Mouse (Mus musculus) retina, postnatal 1 day (tissue): ENCODE results near the gene Kcnk16.
"Not testable (repeated sequence)": the region's sequence is repeated elsewhere in the genome, so short reads cannot be mapped to it uniquely, and the experiment has no call there.

ENCODE experiments used
- DNase-seq: peaks from one replicate; pipeline ENCODE4 v3.0.0-alpha.2; 2012

Kcnk16 gene

DNA sequence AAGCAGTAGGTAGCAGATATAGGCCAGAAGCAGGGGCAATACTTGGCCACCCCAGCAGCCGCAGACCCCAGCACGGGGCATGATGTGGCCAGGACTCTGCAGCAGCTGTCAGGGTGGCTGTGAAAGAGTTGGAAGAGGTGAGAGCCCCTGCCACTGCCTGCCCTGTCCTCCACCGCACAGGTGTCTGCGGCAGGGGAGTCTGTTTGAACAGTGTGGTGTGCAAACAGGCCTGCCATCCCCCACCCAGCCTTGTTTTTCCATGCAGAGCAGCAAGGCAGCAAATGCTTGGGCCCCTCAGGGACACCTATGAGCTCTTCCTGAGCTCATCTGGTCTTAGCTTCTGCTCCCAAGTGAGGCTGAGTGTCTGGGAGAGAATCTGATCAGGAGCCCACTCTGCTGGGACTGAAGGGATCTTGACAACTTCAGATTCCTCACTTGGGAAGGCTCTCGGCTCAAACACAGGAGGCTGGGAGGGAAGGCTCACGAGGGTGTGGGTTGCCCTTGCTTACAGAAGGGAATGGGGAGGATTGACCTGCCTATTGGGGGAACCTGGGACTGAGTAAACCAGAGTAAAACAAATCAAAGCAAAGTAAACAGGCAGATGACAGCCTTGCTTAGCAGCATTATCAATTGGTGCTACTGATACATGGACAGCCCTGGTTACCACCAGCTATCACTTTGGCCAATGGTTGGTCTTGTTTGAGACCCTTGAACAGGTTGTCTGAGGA, at the start of gene Kcnk16:
TSS of gene Kcnk16 (minus strand) at position 118 of the 728 bp plus-strand sequence.
- DNase-seq: no peak

DNA sequence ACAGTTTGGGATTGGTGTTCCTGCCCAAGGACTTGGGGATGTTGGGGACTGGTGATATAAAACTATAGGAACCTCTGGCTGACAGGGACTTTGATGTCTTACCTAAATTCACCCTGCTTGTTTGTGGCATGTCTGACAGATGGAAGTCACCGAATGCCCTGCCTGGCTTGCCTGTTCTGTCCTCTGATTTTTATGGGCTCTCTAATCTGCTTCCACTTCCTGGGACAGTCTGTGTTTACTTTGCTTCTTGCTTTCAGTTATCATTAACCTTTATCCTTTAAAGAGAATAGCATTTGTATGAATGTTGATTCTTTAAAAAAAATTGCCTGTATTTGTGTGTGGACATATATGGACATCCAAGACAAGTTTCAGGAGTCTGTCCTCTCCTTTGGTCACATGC, 46.1 kb upstream of the Kcnk16 start:
- no peak for DNase-seq

DNA sequence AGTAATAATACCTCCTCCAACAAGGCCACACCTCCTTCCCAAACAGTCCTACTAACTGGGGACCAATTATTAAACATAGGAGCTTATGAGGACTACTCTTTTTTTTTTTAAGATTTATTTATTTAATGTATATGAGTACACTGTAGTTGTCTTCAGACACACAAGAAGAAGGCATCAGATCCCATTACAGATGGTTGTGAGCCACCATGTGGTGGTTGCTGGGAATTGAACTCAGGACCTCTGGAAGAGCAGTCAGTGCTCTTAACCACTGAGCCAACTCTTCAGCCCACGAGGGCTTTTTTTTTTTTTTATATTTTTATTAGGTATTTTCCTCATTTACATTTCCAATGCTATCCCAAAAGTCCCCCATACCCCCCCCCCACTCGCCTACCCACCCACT, 36.1 kb upstream of the Kcnk16 start:
- not testable (repeated sequence) for DNase-seq

DNA sequence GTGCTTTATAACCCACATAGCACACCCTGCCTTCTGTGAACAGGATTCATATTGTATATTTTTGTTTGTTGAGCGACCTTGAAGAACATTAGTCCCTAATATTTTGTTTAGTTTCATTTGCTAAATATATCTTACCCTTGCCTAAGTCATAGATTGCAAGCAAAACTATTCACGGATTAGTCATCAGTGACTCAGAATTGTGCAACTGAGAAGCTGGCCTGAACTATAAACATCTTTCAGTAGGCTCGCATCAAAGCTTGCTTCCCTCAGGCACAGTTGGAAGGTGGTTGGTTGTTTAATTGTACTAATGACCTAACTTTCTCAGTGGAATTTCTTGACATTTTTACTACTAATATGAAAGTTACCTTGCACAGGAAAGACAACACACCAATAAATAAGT, 29.1 kb upstream of the Kcnk16 start:
- no peak for DNase-seq

DNA sequence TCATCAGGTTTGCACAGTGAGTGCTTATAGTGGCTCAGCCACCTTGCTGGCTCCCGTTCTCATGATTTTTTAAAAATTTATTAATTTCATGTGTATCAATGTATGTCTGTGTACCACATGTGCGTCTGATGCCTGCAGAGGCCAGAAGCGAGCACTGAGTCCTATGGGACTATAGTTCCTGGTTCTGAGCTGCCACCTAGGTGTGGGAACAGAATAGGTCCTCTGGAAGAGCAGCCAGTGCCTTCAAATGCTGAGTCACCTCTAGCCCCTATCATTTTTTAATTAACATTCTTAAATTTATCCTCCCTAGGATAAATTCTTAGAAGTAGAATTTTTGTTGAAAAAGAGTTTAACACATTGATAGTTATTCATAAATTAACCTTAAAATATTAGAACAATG, 28.6 kb upstream of the Kcnk16 start:
- DNase-seq: no peak

DNA sequence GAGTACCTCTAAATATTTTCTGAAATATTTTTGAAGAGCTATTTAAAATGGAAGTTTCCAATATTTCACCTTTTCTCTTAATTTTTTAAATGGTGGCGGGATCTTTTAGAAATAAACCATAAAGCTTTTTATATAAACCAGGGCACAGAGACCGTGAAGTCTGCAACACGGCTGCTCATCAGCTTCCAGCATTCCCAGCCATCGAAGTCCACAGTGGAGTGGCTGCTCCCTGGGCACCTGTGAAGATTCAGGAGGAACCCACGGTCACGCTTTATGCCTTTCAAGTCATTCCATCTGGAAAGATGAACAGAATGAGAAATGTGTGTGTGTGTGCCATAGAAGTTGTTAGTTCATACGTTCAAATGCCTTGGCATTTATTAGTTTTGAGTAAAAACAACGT, 25.9 kb upstream of the Kcnk16 start:
- DNase-seq: no peak

DNA sequence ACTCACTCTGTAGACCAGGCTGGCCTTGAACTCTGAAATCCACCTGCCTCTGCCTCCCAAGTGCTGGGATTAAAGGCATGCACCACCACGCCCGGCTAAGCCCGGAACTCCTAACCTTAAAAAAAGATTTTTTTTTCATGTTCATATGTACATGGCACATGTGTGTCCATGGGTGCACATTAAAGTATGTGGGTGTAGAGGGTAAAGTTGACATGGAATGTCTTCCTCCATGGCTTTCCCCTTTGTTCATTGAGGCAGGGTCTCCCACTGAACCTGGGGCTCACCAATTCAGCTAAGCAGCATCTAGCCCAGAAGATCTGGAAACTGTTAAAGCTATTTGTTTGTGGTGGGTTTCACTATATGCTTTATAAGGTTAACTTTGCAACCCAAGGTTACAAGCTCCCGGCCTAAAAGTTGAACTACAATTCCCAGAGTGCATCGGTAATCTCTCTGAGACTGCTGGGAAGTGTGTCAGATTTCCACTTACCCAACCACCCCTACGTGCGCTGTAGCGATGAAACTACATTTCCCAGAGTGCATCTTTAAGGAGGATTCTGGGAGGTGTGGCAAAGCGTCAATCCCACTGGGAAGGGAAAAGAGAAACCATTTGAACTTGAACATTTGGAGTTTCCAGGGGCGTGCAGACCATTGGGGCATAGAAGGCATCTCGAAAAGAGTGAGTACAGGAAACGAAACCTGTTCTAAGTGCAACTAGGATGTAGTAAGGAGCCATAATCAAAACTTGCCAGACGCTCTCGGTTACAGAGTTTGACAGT, 25.3 kb upstream of the Kcnk16 start, which contains the start of gene Nudt13:
TSS of gene Nudt13 (plus strand) at position 581 of the 776 bp plus-strand sequence.
- peak; percentile 98 for DNase-seq

DNA sequence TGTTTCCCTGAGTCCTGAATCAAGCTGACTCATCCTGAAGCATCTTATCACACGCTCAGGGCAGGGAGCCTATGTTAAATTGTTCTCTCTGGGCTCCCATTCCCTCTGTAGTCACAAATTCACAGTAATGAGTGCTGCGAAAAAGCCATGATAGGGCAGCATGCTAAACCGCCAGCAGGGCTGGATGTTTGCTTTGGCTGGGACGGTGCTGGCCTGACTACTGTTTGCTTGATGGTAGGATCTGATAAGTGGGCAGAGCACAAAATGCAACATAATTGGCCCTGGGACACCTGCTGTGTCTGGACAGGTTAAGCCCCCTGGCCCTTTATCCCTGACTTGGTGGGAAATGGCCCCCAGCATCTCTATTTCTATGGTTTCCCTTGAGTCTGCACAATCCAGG, 22.4 kb upstream of the Kcnk16 start:
- DNase-seq: no peak

DNA sequence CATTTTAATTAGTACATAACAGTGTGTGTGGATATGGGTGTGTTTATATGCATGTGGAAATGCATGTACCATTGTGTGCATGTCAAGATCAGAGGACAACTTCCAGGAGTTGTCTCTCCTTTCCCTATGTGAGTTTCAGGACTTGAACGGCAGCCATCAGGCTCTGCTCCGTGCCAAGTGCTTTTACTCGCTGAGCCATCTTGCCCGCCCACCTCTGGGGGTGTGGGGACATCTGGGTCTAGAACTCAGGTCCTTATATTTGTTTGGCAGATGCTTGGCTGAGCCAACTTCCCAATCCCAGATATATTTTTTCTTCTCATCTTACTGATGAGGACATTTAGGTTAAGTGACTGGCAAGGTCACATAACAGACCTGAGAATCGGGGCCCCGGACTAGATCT, 578 bp downstream of the Kcnk16 start:
- no peak for DNase-seq

DNA sequence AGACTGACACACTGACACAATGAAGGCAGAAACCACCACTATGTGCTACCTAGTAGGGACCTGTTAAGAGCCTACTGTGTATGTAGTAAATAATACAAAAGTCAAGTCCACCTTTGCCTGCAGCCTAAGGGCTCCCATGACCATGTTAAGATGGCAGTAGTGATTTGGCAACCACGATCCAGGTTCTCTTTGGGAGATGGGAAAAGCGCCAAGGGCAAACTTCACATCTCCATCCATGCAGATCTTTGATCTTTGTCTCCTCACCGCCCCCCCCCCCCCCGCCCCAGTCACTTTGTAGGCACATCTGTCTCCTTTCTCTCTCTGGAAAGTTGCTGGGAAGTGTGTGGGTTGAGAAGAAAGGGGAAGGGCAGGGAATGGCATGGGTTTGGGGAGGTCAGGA, 6.7 kb downstream of the Kcnk16 start:
- no peak for DNase-seq

DNA sequence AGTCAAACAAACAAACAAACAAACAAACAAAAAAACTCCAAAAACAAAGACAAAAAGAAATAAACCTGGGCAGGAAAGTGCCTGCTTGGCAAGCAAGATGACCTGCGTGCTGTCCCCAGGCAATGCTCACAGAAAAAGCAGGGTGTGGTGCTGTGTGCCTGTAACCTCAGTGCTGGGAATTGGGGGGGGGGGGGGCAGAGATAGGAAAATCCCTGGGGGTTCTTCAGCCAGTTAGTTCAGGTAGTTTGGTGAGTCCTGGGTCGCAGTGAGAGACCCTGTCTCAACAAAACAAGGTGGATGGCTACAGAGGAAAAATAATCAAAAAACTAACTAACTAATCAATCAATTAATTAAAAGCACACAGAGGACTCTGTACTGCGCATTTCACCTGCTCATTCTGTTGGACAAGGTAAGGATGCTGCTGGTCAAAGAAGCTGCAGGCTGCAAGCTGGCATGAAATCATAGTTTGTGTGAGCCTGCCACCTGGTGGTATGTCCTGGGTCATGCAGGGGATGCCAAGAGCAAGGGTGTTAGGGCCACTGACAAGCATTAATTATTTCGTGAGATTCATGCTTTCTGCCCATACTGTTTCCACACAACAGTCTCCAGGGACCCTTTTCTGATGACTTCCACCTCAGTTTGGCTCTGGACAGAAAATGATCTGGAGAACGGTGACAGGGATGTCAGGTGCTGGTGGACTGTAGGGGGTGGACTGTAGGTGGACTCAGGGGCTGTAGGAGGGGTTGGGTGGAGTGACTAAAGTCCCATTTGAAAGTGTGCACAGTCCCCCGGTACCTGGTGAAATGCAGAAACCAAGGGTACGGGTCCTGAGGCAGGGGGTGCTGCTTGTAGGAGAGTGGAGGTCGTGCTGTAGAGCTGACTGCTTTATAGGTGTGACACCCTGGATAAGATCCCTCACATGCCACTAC, 10.6 kb downstream of the Kcnk16 start:
- peak; percentile 73 for DNase-seq

DNA sequence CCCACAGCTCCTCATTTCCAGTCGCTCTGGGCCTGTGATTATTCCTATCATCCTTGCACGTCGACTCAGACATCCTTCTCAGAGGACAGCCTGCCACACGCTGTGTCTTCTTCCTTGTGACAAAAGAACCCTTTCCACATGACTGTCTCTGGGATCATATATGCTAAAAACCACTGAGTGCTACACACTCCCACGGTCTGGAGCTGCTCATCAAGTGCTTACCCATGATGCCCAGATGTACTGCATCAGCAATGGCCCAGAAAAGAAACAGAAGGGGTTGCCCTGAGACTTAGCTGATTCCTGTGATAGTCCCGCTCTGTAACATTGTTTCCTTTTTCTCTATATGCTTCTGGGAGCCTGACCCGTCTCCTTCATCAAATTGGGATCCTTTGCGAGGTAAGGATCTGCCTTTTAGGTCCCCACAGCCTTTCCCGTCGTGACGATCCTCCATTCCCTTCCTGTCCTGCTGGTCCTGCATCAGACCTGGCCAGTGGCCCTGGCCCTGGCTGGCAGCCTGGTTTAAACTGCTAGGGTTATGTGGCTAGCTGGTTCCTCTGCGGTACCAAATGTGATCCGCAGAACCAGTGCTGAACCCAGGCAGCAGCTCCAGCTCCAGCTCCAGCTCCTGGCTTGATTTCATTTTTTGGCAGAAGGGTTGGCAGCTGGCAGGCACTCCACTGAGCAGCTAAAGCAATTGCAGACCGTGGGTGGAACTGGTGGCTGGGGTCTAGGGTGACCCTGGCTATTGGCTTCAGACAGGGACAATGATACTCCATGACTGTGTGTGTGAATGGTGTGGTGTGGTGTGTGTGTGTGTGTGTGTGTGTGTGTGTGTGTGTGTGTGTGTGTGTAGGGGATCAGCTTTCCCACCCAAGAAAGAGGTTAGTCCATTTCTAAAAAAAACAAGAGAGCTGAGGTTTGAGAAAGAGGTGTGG, 18.5 kb downstream of the Kcnk16 start:
- peak; percentile 18 for DNase-seq

DNA sequence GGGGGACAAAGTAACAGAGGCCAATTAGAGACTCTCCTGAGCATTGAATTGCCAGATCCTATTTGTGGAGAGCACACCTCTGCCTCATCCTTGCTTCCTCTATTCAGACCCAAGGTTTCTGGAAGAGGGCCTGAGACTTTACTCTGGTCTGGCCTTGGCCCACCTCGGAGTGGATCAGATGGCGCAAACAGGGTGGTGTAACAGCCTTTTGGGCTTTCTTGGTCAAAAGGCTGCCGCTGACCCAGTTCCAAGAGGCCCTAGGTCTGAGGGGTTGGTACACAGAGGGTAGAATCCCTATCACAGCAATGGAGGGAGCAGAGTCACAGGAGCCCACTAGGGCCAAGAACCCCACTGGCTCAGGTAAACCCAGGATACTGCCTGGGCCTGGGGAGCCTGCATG, 21.0 kb downstream of the Kcnk16 start:
- DNase-seq: no peak

DNA sequence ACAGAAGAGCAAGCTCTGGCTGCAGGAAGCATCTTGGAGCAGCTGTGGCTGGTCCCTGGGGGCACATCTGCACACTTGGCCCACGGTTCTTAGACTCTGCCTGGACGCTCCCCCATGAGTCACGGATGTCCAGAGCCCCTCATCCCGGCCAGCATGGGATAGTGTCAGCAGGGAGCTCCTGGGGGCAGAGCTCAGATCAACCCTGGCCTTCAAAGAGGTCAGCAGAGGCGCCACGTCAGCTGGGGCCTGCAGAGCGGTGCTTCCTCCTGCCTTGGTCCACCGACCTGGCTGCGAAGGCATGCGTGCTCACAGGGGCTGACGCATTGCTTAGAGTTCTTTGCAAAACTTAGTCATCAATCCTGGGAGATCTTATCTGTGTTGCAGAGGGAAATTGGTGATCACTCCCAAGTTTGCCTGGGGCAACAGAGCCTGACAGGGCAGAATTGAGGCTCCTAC, 22.2 kb downstream of the Kcnk16 start:
- DNase-seq: no peak

DNA sequence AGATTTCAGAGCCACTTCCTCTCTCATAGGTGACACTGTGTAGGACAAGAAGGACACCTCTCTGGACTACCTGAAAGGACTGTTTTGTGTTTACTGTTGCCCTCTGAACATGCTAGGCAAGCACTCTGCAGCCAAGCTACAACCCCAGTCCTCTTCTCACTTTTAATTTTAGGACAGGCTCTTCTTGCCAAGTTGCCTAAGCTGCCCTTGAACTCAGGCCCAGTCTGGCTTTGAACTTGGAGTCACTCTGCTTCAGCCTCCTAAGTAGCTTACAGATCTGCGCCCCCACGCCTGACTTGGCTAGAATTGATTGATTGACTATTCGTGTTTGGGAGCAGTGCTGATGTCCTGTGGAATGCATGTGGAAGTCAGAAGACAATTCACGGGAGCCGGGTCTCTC, 23.1 kb downstream of the Kcnk16 start:
- DNase-seq: no peak

DNA sequence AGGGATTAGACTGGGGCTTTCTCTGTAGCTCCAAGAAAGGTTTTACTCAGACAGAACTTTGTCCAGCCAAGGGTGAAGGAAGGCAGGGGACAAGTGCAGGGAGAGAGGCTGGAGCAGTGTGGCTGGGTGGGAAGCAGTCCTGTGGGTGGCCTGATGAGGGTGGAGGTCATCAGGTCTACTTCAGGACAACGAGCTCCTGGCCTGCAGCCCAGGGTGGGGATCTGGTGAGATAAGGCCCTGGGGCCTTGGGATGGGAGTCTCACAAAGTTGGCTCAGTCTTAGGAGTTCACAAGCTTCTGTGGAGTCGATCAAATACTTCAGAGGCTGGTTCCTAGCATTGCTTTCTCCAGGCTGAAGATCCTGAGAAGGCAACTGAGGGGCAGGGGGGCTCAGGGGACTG, 23.7 kb downstream of the Kcnk16 start:
- DNase-seq: no peak

DNA sequence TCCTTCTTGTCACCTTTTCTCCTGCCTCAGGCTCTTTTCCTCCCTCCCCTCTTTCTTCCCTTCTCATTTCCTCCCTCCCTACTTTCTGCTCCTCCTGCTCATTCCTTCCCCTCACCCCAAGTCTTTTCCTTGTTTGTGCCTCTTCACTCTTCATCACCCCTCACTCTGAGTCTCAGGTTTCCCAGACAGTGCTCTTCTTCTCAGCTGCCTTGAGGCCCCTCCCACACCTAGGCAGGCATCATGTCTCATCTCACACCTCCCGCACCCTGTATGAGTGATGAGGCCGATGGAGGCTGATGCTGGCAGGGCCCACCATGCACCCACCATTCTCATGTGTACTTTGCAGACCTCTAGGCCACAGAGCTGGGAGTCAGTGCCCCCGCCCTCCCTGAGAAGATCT, 25.8 kb downstream of the Kcnk16 start:
- no peak for DNase-seq

DNA sequence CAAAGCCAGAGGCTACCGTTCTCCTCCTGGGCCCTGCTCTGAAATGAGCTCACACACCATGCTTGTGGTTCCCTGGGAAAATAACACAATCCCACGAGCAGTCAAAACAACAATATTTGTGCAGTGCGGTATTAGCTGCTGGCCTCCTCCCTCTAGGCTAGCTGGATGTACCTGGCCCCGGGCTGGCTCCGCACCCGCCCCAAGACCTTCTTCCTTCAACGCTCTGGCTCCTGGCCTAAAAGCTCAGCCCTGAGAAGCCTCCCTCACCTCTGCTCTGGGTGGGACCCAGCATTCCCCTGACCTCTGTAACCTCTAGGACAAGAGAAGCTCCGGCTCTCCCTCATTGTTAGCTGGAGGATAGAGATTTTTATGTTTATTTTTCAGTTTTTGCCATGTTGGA, 26.5 kb downstream of the Kcnk16 start:
- DNase-seq: no peak

DNA sequence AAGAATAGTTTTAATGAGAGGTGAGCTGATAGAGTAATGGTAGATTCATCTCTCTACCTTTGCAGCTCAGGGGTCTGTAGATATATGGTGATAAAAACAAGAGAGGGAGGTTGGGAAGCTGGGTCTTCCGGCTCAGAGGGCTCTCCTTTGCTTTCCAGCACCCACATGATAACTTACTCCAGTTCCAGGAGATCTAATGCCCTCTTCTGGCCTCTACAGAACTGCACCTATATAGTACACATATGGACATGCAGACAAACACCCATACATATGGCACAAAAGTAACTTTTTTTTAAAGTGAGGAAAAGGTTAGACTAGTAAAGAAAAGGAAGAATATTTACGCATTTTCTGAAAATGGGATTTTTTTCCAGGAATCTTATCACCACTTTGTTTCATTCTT, 34.6 kb downstream of the Kcnk16 start:
- DNase-seq: no peak

DNA sequence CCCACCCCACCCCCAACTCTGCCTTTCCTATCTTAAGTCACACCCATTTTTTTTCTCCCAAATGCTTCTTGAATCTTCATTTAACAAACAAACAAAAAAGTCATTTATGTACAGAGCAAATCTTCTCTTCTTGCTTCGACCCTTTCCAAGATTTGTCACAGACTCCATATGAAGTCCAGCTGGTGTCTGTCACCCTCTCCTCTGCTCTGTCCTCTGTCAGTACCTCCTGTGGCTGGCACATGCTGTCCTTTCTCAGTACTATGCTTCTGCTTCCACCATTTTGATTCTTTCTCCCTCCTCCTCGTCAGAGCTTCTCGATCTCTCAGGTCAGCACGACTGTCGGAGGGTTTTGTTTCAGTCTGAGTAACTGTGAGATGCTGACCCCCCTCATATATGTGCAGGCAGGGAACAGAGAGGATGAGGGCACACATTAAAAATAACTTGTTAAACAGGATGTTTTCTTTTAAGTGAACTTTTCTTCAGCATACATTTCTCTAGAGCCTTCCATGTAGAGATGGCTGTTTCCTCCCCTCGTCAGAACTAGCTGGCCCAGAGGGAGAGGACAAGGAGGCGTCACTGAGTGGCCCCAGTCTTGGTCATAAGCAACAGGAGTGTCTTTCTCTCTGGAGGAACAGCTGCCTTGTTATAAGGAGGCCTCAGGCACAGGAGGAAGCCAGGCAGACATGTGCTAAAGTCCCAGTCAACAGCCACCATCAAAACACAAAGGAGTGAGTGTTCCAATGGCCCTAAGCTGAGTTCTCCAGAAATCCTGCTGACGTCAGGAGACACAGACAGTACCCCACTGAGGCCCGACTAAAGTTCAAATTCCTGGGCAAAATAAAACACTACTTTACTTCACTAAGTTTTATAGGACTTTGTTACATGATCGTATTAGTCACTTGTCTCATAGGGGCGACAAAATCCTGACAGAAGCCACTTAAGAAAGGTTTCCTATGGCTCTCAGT, 35.7 kb downstream of the Kcnk16 start:
- no peak for DNase-seq

DNA sequence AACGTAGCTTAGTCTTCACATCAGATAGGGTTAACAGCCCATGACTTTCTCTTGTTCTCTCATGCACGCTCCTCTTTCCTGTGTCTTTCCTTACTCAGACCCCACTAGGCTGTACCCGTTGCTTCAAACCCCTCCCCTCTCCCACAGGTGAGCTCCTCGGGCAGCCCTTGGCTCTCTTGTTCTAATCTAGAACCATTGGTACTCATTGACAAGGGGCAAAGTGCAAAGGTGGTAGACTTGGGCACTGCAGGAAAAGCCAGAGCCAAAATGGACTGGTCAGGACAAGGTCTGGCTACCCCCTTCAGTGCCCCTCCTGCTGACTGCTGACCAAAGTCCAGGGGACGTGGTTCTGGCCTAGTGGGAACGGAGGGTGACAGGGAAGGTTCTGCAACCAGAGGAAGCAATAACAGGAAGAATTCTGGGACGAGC, 38.9 kb downstream of the Kcnk16 start:
- DNase-seq: no peak
